Mouse (Mus musculus): ENCODE measurements at regions not wholly inside any gene's neighbourhood (a gene's known extent, or its start where the extent isn't known, plus 50 kb on each side); places are given as distances from the start of the nearest gene placed in this dataset.

GRCm38 (mm10) chr7:73612752-73613092, 71.1 kb upstream of the Chd2 start:
- TF ChIP-seq CTCF (conservative IDR thresholded peaks at IDR 0.05 in 1 of 2, IDR thresholded peaks at IDR 0.05 in 1 of 2; ENCODE audit: low read depth in 2 of 2, low read length in 2 of 2): no peak
- no peak for TF ChIP-seq ZC3H11A (IDR thresholded peaks at IDR 0.05; ENCODE audit: low read depth, low read length)
- no peak for TF ChIP-seq MAFK (IDR thresholded peaks at IDR 0.05; ENCODE audit: insufficient replicate concordance, low read length)
- TF ChIP-seq POLR2A (IDR thresholded peaks at IDR 0.05; ENCODE audit: low read depth, low read length): no peak
- TF ChIP-seq USF1 (IDR thresholded peaks at IDR 0.05; ENCODE audit: low read depth, low read length): no peak
- TF ChIP-seq TCF12 (IDR thresholded peaks at IDR 0.05; ENCODE audit: low read depth, low read length): no peak

Measured in CH12.LX (cell line).